Mouse (Mus musculus) heart, embryonic 16.5 days (tissue): ENCODE measurements around the gene Ap2a1. TPM values are rescaled to one million over a fixed set of nuclear protein-coding genes. Genes with fewer than 3 reads are reported as not detected.
A peak's percentile ranks its signal among the peaks of the same experiment; 100 is the strongest.
"Not testable (repeated sequence)": the region's sequence is repeated elsewhere in the genome, so short reads cannot be mapped to it uniquely, and the experiment has no call there.

Experiments
- ATAC-seq: fragments of 200-750 bp; cut with Nextera tagmentation; replicated peaks from 2 replicates; pipeline ENCODE4 v1.8.0; 2017; ENCODE audit warnings: moderate number of reproducible peaks; ENCODE audit not compliant: insufficient read depth, low FRiP score; ENCODE audit errors: extremely low read depth
- H3K27ac ChIP-seq: fragments of 300-500 bp; sonication (generic); 2 replicates; pipeline ENCODE4 v1.5.1; 2014; ENCODE audit warnings: mild to moderate bottlenecking, low read length, control low read depth, moderate library complexity
- H3K27me3 ChIP-seq: fragments of 300-500 bp; sonication (generic); 2 replicates; pipeline ENCODE4 v1.6.1; 2014; ENCODE audit warnings: low read length, mixed read lengths; ENCODE audit not compliant: control insufficient read depth, insufficient read depth
- H3K36me3 ChIP-seq: fragments of 300-500 bp; sonication (generic); 2 replicates; pipeline ENCODE4 v1.6.1; 2014; ENCODE audit not compliant: control insufficient read depth, insufficient read depth
- H3K4me1 ChIP-seq: fragments of 300-500 bp; sonication (generic); 2 replicates; pipeline ENCODE4 v1.6.1; 2014; ENCODE audit warnings: low read length, mixed read lengths; ENCODE audit not compliant: control insufficient read depth, insufficient read depth
- H3K4me2 ChIP-seq: fragments of 300-500 bp; sonication (generic); 2 replicates; pipeline ENCODE4 v1.6.1; 2014; ENCODE audit warnings: low read depth, mild to moderate bottlenecking, control low read depth, low read length
- H3K4me3 ChIP-seq: fragments of 300-500 bp; sonication (generic); 2 replicates; pipeline ENCODE4 v1.5.1; 2014; ENCODE audit warnings: mild to moderate bottlenecking, control low read depth, low read length
- H3K9ac ChIP-seq: fragments of 300-500 bp; sonication (generic); 2 replicates; pipeline ENCODE4 v1.6.1; 2014; ENCODE audit warnings: low read length, control low read depth
- H3K9me3 ChIP-seq: fragments of 300-500 bp; sonication (generic); replicated peaks from 2 replicates; pipeline ENCODE4 v1.6.1; 2016; ENCODE audit warnings: low read length; ENCODE audit not compliant: control insufficient read depth
- WGBS: fragments of 180-500 bp; shearing (Covaris S2); extraction: QIAGEN DNeasy Blood & Tissue Kit; methylation state at CpG from one replicate; pipeline ENCODE4 v1.1.7; 2014; 5-methylcytosine and 5-hydroxymethylcytosine counted together
- polyA plus RNA-seq: library from polyadenylated mRNA; unstranded; fragments of >200 nt; fragmentation: Nextera tagmentation; extraction: Ambion mirVana; gene quantifications from 2 replicates; pipeline ENCODE4 v1.2.1, GENCODE M21; 2015

Gene Ap2a1
- polyA plus RNA-seq, 1 experiment from 2014 or later = 51.8 TPM

GRCm38 (mm10) chr7:44877833-44878232, 51.5 kb downstream of the Ap2a1 start:
- WGBS = 46% methylated on average over 14 of the region's 14 CpGs
- Histone ChIP-seq H3K4me1 (peaks cover 16% of the 10 kb centered on the region), H3K4me2 (no peak overlapping the region), H3K27me3 (no peaks in the 10 kb centered on the region), H3K36me3 (peaks cover 43% of the 10 kb centered on the region), H3K9ac (peak overlapping the region; percentile 6; the same call in 1 of the 2 replicates), H3K9me3 (no peaks in the 10 kb centered on the region), H3K27ac (peak overlapping the region; percentile 87), H3K4me3 (no peak overlapping the region)
- peak; percentile 86 for ATAC-seq

GRCm38 (mm10) chr7:44871774-44872173, 57.5 kb downstream of the Ap2a1 start:
- not testable (repeated sequence) for ATAC-seq
- 92% methylated on average over 2 of the region's 2 CpGs for WGBS

DNA sequence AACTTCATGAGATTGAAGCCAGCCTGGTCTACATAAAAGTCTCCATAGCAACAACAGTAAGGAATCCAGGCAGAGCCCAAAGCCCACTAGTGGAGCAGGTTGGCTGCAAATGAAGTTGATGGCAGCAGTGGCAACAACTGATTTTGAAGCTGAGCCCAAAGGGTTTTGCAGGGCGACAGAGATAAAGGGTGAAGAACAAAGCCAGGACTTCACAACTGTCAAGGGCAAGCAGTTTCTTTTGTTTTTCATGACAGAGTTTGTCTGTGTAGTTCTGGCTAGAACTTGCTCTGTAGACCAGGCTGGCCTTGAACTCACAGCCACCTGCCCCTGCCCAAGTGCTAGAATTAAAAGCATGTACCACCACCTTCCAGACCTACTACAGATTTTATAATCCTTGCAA, 58.1 kb downstream of the Ap2a1 start:
- Histone ChIP-seq H3K9me3 (no peaks in the 10 kb centered on the region), H3K4me3 (no peak overlapping the region), H3K9ac (no peak overlapping the region), H3K27me3 (no peaks in the 10 kb centered on the region), H3K36me3 (peaks cover 3% of the 10 kb centered on the region; the same call in 1 of the 2 replicates), H3K27ac (no peak overlapping the region), H3K4me2 (no peak overlapping the region), H3K4me1 (peaks cover 34% of the 10 kb centered on the region)
- WGBS = 57% methylated on average over 1 of the region's 1 CpGs
- ATAC-seq = no peak

More at GRCm38 (mm10) chr7:44871774-44872173, 57.5 kb downstream of the Ap2a1 start:
- not testable (repeated sequence) for H3K36me3 ChIP-seq, H3K4me2 ChIP-seq, H3K27ac ChIP-seq, H3K9me3 ChIP-seq, H3K4me3 ChIP-seq, H3K27me3 ChIP-seq, H3K9ac ChIP-seq
- H3K4me1 ChIP-seq = peaks cover 28% of the 10 kb centered on the region

GRCm38 (mm10) chr7:44870614-44871013, 58.7 kb downstream of the Ap2a1 start:
- Histone ChIP-seq H3K4me3 (peak overlapping the region; percentile 94), H3K9me3 (no peaks in the 10 kb centered on the region), H3K36me3 (no peaks in the 10 kb centered on the region), H3K4me2 (peak overlapping the region; percentile 90), H3K9ac (peak overlapping the region; percentile 100), H3K27ac (peak overlapping the region; percentile 100), H3K27me3 (no peaks in the 10 kb centered on the region), H3K4me1 (peaks cover 40% of the 10 kb centered on the region)
- ATAC-seq = no peak
- 80% methylated on average over 6 of the region's 6 CpGs for WGBS

DNA sequence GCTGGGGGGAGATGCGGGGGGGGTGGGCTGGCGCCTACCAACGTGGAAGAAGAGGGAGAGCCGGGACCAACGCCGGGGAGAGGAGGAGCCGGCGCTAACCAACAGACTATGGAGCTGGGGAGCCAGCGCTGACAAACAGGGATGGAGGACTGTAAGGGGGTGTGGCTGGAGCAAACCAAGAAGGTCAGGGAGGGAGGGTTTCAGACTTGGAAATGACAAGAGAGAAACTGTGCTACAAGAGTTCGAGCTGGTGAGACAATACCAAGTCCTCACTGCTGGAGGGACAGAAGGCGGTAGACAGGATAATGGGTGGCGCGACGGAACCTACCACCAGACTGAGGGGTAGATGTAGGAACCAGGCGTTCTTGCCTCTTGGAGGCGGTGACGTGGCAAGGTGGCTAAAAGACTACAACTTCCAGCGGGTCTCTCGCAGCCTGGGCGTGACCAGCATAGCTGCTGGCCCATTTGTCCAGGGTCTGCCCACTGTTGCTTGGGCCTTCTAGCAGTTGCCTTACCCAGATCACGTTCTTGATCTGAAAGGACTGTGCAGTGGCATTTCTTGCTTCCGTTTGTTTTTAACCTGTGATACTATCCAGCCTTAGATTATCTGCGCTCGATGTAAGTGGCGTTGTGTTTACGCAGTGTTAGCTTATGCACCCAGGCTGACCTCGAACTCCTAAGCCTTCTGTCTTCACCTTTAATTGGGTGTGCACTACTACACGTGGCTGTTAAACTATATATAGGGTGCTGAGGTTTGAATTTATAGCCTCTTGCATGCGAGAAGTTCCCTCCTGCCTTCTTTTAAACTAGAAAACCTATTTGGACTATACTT, 59.4 kb downstream of the Ap2a1 start, which contains the start of gene Ptov1:
Ptov1 (minus strand) TSS at position 92 of the 832 bp plus-strand sequence.
- Histone ChIP-seq H3K27ac (peak within 1 kb of the TSS; percentile 100), H3K9ac (peak within 1 kb of the TSS; percentile 100), H3K27me3 (no peaks in the 10 kb centered on the region), H3K4me1 (peaks cover 47% of the 10 kb centered on the region), H3K36me3 (no peaks in the 10 kb centered on the region), H3K9me3 (no peaks in the 10 kb centered on the region), H3K4me2 (peak within 1 kb of the TSS; percentile 90), H3K4me3 (peak within 1 kb of the TSS; percentile 94)
- ATAC-seq = peak; percentile 90
- WGBS = 4% methylated on average over 29 of the region's 29 CpGs

GRCm38 (mm10) chr7:44868919-44869696, 60.2 kb downstream of the Ap2a1 start:
- H3K27ac ChIP-seq = peak overlapping the region; percentile 100
- no peaks in the 10 kb centered on the region for H3K27me3 ChIP-seq
- WGBS = under 1% methylated on average over 105 of the region's 108 CpGs
- peak overlapping the region; percentile 90 for H3K4me2 ChIP-seq
- H3K4me3 ChIP-seq = peak overlapping the region; percentile 94
- peak overlapping the region; percentile 100 for H3K9ac ChIP-seq
- no peaks in the 10 kb centered on the region for H3K9me3 ChIP-seq
- peaks cover 55% of the 10 kb centered on the region for H3K4me1 ChIP-seq
- peaks cover 7% of the 10 kb centered on the region for H3K36me3 ChIP-seq
- ATAC-seq = peak; percentile 52

GRCm38 (mm10) chr7:44868465-44868864, 60.8 kb downstream of the Ap2a1 start:
- H3K27ac ChIP-seq = peak overlapping the region; percentile 100
- no peaks in the 10 kb centered on the region for H3K27me3 ChIP-seq
- H3K9me3 ChIP-seq = no peaks in the 10 kb centered on the region
- H3K4me2 ChIP-seq = peak overlapping the region; percentile 90
- peak overlapping the region; percentile 100 for H3K9ac ChIP-seq
- H3K36me3 ChIP-seq = peaks cover 12% of the 10 kb centered on the region
- peaks cover 56% of the 10 kb centered on the region for H3K4me1 ChIP-seq
- ATAC-seq = no peak
- WGBS = 6% methylated on average over 16 of the region's 16 CpGs
- H3K4me3 ChIP-seq = peak overlapping the region; percentile 94

DNA sequence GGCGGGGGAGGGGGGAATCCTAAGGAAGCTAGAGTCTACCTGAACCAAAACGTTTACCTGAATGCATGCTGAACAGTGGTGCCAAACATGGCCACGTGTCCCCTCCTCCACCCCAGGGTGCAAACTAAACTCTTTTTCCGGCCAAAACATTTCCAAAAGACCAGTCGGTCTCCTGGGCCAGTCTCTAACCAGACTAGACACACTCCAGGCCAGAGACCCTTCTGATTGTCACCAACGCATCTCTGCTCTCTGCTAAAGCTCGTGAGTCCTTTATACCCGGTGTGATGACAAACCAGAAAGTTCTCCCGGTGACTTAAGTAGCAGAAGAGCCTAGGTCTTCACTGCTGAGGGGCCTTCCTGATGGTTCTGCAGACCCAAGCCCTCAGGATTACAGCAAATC, 61.5 kb downstream of the Ap2a1 start:
- H3K9ac ChIP-seq = peak overlapping the region; percentile 100
- H3K27me3 ChIP-seq = no peaks in the 10 kb centered on the region
- peak overlapping the region; percentile 94 for H3K4me3 ChIP-seq
- WGBS = 43% methylated on average over 9 of the region's 9 CpGs
- ATAC-seq = no peak
- H3K4me1 ChIP-seq = peaks cover 51% of the 10 kb centered on the region
- H3K4me2 ChIP-seq = peak overlapping the region; percentile 90
- H3K36me3 ChIP-seq = peaks cover 18% of the 10 kb centered on the region
- peak overlapping the region; percentile 100 for H3K27ac ChIP-seq
- H3K9me3 ChIP-seq = no peaks in the 10 kb centered on the region
